Mouse (Mus musculus): ENCODE data around the gene 4930438A08Rik.

- TF ChIP-seq TCF12 (IDR thresholded peaks at IDR 0.05; ENCODE audit: insufficient read depth, poor library complexity, severe bottlenecking) (no peak), POLR2A (IDR thresholded peaks at IDR 0.05; ENCODE audit: insufficient read length, low read depth) (no peak)
These were observed 39.4 kb upstream of the 4930438A08Rik start for GRCm38 (mm10) chr11:58235152-58235551.

All from myocyte (in vitro differentiated cells).